Mouse (Mus musculus) testis, adult 2 months (tissue): ENCODE measurements around the gene Tmem203.

ENCODE experiments used
- CTCF ChIP-seq: fragments of 200-500 bp; IDR thresholded peaks from 2 replicates; pipeline ENCODE4 v1.5.1; 2012; ENCODE audit warnings: low read depth, mild to moderate bottlenecking, inconsistent platforms, low read length, moderate library complexity; ENCODE audit not compliant: control insufficient read depth, insufficient read depth, insufficient replicate concordance
- POLR2A ChIP-seq: fragments of 200-500 bp; IDR thresholded peaks from 2 replicates; pipeline ENCODE4 v1.6.1; 2012; ENCODE audit warnings: low read depth, mild to moderate bottlenecking, inconsistent platforms, low read length, moderate library complexity; ENCODE audit not compliant: control insufficient read depth

DNA sequence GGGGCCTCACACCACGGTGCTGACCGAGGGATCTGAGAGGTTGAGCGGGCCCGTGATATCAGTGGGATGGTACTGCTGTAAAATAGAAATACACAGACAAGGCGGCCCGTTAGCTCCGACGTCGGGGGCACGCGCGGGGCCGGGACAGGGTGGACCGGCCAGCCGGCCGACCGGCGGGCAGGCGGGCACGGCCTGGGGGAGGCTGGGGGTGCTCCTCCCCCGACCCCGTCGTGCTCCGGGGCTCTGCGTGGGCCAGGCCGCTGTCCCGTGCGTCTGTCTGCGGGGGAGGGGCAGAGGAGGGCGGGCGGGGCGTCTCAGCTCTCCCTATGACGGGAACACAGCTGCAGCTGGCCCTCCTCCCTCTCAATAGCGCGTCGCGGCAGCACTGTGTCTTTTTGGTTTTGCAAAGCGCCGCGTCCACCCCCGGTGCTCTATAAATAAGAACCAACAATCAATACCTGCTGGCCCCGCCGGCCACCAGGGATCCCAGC is 36.9 kb downstream of the Tmem203 start:
- no peak for TF ChIP-seq POLR2A
- no peak for TF ChIP-seq CTCF
